Mouse (Mus musculus) erythroblast, embryonic 14.5 days (primary cell): ENCODE results near the gene Cnst.

Experiments used
- GATA1 ChIP-seq: IDR thresholded peaks from 2 replicates; pipeline ENCODE4 v1.6.1; 2012; ENCODE audit warnings: low read length, inconsistent platforms, mixed read lengths
- TAL1 ChIP-seq: IDR thresholded peaks from 3 replicates; pipeline ENCODE4 v1.6.1; 2012; ENCODE audit warnings: low read length, inconsistent platforms, mixed read lengths

DNA sequence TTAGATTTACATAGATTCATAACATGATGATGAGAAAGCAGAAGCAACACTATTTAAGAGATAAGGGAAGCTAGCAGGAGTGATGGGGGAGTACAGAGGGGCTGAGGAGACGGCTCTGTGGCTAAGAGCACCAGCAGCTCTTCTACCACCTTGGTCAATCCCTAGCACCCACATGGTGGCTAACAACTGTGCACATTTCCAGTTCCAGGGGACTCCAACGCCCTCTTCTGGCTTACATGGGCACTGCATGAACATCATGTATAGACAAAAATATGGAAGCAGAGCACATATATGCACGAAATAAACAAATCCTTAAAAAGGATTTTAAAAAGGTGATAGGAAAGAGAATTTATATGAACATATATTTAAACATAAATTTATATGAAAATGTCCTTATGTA, 4.7 kb upstream of the Cnst start:
- TF ChIP-seq TAL1 = no peak
- no peak for TF ChIP-seq GATA1
